28 mouse cellular contexts compared by ENCODE assay signal in the genomic region with DNA sequence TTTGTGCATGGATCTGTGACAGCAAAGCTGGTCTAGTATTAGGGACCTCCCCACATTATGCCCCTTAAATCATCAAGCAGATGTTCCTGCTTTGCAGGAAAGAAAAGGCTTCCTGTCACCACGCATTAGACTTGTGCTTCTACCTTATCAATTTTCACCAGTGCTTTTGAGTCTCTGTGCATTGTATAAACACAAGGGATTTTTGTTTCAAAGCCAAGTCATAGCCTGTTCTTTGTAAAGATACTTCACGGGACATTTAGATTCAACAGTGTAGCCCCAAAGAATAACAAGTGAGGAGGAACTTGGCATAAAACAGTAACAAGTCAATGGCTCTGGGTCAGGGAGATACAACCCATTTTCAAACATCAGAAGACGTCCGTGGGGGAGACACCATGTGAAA.
A peak's percentile ranks its signal among the peaks of the same experiment; 100 is the strongest.
DNase-seq lines count a peak whose midpoint lies in the region; ATAC-seq and TF ChIP-seq lines count a peak whose summit lies in the region.
"Had no signal": no experiment of that assay in that cellular context is flagged by ENCODE, and none has a peak within 500 bp of the region (broad histone marks: within the 10 kb centered on the region; RNA-seq: fewer than 3 reads in every experiment).

No protein-coding gene starts in this region.

- no peaks in the 10 kb centered on the region for H3K27me3 ChIP-seq in heart, embryonic 13.5 days (replicated peaks)
- H3K27me3 ChIP-seq in lung, embryonic 15.5 days = no peaks in the 10 kb centered on the region
- H3K27me3 ChIP-seq: embryonic facial prominence, embryonic 15.5 days; forebrain, embryonic 12.5 days; limb, embryonic 13.5 days; liver, embryonic 12.5 days; midbrain, embryonic 13.5 days; neural tube, embryonic 13.5 days had no signal

- no peak for ATAC-seq in heart, embryonic 13.5 days (ENCODE audit: extremely low read depth, insufficient number of reproducible peaks, low FRiP score, low TSS enrichment)
- peak; percentile 70 for ATAC-seq in lung, embryonic 15.5 days (ENCODE audit: borderline replicate concordance, extremely low read depth, low FRiP score, low TSS enrichment)
- ATAC-seq: CD4-positive, CD25-positive, alpha-beta regulatory T cell, adult 4 months; forebrain, postnatal 0 days; liver, embryonic 12.5 days; midbrain, embryonic 13.5 days had no signal

- 37% methylated on average over 4 of the region's 4 CpGs for WGBS in heart, embryonic 13.5 days
- 13% methylated on average over 4 of the region's 4 CpGs for WGBS in lung, embryonic 15.5 days
- 18% methylated on average over 4 of the region's 4 CpGs for WGBS in lung, adult 2 months

- H3K4me1 ChIP-seq in heart, embryonic 13.5 days = peaks cover 4% of the 10 kb centered on the region; the same call in 1 of the 2 replicates
- peaks cover 5% of the 10 kb centered on the region; the same call in 1 of the 2 replicates for H3K4me1 ChIP-seq in lung, embryonic 15.5 days
- H3K4me1 ChIP-seq in lung, adult 2 months (ENCODE audit: control insufficient read depth, insufficient read depth, low read length) = no peaks in the 10 kb centered on the region; the same call in none of the 2 replicates
- H3K4me1 ChIP-seq: embryonic facial prominence, embryonic 15.5 days; forebrain, embryonic 12.5 days; heart, embryonic 10.5 days; limb, embryonic 13.5 days; liver, embryonic 12.5 days; midbrain, embryonic 13.5 days had no signal

- no peak overlapping the region for H3K4me2 ChIP-seq in heart, embryonic 13.5 days
- H3K4me2 ChIP-seq in lung, embryonic 15.5 days = no peak overlapping the region
- H3K4me2 ChIP-seq: embryonic facial prominence, embryonic 15.5 days; forebrain, embryonic 12.5 days; hindbrain, embryonic 14.5 days; limb, embryonic 13.5 days; liver, embryonic 12.5 days; midbrain, embryonic 13.5 days; neural tube, embryonic 13.5 days had no signal

- H3K9ac ChIP-seq in heart, embryonic 13.5 days = no peak overlapping the region
- no peak overlapping the region for H3K9ac ChIP-seq in lung, embryonic 15.5 days
- H3K9ac ChIP-seq: embryonic facial prominence, embryonic 15.5 days; forebrain, embryonic 12.5 days; forebrain, postnatal 0 days; hindbrain, embryonic 14.5 days; limb, embryonic 13.5 days; liver, embryonic 12.5 days; midbrain, embryonic 13.5 days; neural tube, embryonic 13.5 days had no signal

- H3K9me3 ChIP-seq in heart, embryonic 13.5 days = peaks cover 9% of the 10 kb centered on the region
- H3K9me3 ChIP-seq in lung, embryonic 15.5 days = no peaks in the 10 kb centered on the region
- H3K9me3 ChIP-seq: embryonic facial prominence, embryonic 15.5 days; forebrain, embryonic 12.5 days; heart, embryonic 10.5 days; limb, embryonic 13.5 days; liver, embryonic 12.5 days had no signal

- DNase-seq in heart, adult 9 months (ENCODE audit: low spot score in 2 of 2) = no peak
- no peak for DNase-seq in lung, adult 2 months
- DNase-seq in testis, postnatal 14 days (ENCODE audit: low spot score) = peak; percentile 10
- DNase-seq in testis, postnatal 10 days (ENCODE audit: low spot score) = no peak
- no peak for DNase-seq in thymus, postnatal 25 days
- DNase-seq: adrenal gland, postnatal 14 days; cerebellum, adult 11 months; cerebellum, adult 9-10 months; cerebellum, postnatal 36 days; forebrain, postnatal 0 days; heart, postnatal 10 days; kidney, adult 2 months; kidney, postnatal 4 days; right cerebral cortex, postnatal 4 days; thymus, adult 18-20 months; thymus, postnatal 36 days had no signal

- TF ChIP-seq POLR2A in lung, adult 2 months (IDR thresholded peaks at IDR 0.05; ENCODE audit: borderline replicate concordance, extremely low read depth, low read depth, low read length) = no peak

- no peak overlapping the region for H3K4me3 ChIP-seq in heart, embryonic 13.5 days
- H3K4me3 ChIP-seq in lung, embryonic 15.5 days = no peak overlapping the region
- no peak overlapping the region for H3K4me3 ChIP-seq in lung, adult 2 months (replicated peaks; ENCODE audit: extremely low read depth, low read depth, low read length)
- H3K4me3 ChIP-seq: embryonic facial prominence, embryonic 15.5 days; forebrain, embryonic 12.5 days; heart, embryonic 10.5 days; limb, embryonic 13.5 days; liver, embryonic 12.5 days; midbrain, embryonic 13.5 days; neural tube, embryonic 13.5 days had no signal

- H3K36me3 ChIP-seq in heart, embryonic 13.5 days = no peaks in the 10 kb centered on the region
- H3K36me3 ChIP-seq in lung, embryonic 15.5 days = no peaks in the 10 kb centered on the region
- H3K36me3 ChIP-seq: embryonic facial prominence, embryonic 15.5 days; forebrain, embryonic 12.5 days; heart, embryonic 10.5 days; limb, embryonic 13.5 days; liver, embryonic 12.5 days; midbrain, embryonic 13.5 days; neural tube, embryonic 13.5 days had no signal

- TF ChIP-seq CTCF in lung, adult 2 months (IDR thresholded peaks at IDR 0.05; ENCODE audit: insufficient read depth, low read length) = no peak

- 0 out of 2 replicates have a peak overlapping the region, but pooled peaks have one; percentile 24 for H3K27ac ChIP-seq in heart, embryonic 13.5 days (replicated peaks)
- no peak overlapping the region for H3K27ac ChIP-seq in lung, embryonic 15.5 days
- H3K27ac ChIP-seq: embryonic facial prominence, embryonic 15.5 days; forebrain, embryonic 12.5 days; heart, embryonic 10.5 days; hindbrain, embryonic 14.5 days; limb, embryonic 13.5 days; liver, embryonic 12.5 days; macrophage; midbrain, embryonic 13.5 days; neural tube, embryonic 13.5 days had no signal
